Mouse (Mus musculus) ovary, adult 18-20 months (tissue): Measurements from ENCODE around the gene Ccdc15.

Experiments
- DNase-seq: peaks from one replicate; pipeline ENCODE4 v3.0.0; 2022; ENCODE audit warnings: low spot score, mixed read lengths

Ccdc15 gene

DNA sequence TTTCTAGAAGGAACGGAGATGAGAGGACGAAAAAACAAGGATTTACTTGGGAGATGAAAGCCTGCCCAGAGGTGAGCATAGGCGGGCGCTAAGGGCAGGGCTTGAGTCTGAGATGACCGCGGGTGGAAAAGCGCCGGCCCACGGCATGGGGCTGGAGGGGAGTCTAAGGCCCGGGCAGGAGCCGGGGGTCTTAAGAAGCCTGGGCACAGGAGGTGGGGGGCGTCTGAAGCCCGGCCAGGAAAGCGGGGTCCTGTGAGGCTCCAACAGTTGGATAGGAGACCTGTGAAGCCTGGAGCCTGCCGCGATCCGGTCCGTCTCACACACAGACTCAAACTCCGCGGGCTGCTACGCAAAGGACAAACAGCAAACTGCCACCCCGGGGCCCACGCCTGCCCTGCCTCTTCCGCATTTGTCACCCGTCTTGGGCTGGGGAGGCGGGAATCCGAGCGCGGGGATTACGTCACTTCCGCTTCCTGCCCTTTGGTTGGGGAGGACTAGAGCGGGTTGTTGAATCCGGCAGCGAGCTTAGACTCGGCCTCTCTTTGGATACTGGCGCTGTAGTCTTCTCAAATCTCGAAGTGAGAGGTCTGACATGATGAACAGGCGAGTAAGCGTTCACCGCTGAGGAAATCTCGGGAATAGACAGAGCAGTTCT lies at the start of gene Ccdc15:
Ccdc15 (minus strand) TSS at position 445 of the 655 bp plus-strand sequence.
- DNase-seq: peak; percentile 95

DNA sequence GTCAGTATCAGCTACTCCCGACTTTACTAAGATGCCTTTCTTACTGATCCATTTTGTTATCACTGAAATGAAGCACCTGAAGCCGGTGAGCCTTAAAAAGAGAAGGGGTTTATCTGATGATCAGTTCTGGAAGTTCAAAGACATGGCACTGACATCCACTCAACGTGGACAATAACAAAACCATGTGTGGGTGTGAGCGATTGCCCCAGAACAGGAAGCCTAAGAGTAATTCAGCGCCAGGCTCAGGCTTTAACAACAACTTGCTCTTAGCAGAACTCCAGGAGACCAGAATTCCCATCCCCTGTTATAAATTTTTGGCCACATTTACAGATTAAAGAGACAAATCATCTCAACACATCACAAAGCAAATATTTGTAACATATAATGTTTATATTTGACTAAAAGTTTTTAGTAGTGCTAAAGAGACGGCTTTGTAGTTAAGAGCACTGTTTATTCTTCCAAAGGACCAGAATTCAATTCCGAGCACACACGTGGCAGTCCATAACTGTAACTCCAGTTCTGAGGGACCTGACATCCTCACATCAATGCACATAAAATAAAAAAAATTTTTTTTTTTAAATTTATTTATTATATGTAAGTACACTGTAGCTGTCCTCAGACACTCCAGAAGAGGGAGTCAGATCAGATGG lies 45.4 kb upstream of the Ccdc15 start:
- DNase-seq: no peak

DNA sequence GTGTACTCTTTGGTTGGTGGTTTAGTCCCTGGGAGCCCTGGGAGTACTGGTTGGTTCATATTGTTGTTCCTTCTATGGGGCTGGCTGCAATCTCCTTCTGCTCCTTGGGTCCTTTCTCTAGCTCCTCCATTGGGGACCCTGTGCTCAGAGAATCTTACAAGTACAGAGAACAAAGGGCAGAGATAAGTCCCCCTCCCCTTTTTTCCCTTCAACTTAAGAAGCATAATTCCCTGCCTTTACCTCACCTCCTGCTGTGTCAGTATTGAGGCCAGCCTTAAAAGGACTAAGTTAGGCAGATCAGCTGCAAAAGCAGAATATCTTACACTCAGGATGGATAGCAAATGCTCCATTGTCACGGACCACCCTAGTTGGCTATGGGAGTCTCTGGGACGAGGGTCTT lies 43.8 kb upstream of the Ccdc15 start:
- DNase-seq: no peak

DNA sequence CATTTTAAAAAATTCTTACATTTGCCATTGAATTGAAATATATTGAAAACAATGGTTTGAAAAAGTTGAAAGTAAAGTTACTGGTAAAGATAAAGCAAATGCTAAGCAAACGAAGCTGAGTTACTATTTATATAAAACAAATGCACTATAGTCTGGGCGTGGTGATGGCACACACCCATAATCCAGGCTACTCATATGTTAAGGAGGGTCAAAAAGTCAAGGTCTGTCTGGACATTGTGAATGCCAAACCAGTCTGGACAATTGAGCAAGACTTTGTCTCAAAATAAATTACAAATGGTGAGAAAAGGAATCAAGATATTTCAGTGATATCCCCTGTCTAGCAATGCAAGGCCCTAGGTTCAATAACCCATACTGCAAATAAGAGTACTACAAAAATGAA lies 42.7 kb upstream of the Ccdc15 start:
- no peak for DNase-seq

DNA sequence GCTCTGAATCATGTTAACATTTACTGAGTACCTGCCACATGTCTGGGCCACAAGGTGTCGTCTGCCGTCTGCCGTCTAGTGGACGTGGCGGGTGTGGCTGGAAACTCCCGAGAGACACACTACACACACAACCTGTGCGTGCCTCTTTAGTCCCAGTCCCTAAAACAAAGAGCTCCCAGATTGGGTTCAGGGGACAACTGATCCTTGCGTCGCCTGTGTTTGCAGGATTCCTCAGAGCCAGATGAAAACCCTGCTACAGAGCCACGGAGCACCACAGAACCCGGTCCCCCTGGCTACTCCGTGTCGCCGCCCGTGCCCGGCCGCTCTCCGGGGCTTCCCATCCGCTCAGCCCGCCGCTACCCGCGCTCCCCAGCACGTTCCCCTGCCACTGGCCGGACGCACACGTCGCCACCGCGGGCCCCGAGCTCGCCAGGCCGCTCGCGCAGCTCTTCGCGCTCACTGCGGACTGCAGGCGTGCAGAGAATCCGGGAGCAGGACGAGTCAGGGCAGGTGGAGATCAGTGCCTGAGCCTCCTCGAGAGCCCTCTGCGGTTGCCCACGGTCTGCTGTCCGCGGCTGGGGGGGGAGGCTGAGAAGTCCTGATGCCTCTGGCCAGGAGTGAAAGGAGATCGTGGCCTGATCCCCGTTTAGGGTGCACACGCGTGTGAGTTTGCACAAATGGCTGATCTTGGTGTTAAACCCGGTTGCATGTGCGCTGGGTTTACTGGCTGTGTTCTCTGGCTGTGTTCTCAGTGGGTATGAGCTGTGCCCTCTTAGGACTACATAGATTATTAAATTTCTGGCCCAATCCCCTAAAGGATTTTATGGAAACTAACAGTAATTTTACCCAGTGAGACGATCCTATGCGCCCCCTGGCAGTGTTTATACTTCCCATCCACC lies 36.3 kb upstream of the Ccdc15 start:
- peak; percentile 31 for DNase-seq

DNA sequence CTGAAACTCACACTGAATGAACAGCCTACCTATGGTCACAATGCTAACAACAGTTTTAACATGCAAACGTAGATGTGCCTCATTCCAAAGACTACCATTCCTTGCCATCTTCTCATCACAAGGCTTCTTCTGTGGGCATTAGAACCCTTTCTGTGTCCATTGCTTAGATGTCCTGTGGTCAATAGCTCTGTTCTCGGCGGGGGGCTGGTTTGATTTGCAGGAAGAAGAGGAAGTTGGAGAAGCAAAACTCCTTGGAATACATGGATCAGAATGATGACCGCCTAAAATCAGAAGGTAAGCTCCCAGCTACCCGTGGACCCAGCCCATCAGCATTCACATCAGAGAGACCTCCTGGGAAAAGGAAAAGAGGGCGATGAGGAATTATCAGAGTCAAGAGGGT lies 34.9 kb upstream of the Ccdc15 start:
- DNase-seq: no peak

DNA sequence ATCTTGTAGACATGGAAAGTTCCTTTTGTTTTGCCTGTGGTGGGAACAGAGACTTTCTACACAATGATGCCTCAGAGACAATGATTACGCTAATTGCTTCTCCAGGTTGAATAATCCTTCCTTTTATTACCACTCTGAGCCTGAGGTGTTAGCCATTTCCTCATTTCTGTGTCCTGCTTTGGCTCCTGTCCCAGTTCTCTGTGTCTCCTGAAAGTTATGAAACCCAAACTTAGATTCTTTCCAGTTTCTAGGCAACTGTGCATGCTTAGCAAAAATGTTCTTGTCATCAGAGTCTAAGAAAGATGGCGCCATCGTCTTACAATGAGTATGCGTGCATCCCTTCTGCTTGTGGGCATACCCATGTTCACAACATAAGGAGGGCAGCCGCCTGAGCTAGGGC lies 27.5 kb upstream of the Ccdc15 start:
- no peak for DNase-seq

DNA sequence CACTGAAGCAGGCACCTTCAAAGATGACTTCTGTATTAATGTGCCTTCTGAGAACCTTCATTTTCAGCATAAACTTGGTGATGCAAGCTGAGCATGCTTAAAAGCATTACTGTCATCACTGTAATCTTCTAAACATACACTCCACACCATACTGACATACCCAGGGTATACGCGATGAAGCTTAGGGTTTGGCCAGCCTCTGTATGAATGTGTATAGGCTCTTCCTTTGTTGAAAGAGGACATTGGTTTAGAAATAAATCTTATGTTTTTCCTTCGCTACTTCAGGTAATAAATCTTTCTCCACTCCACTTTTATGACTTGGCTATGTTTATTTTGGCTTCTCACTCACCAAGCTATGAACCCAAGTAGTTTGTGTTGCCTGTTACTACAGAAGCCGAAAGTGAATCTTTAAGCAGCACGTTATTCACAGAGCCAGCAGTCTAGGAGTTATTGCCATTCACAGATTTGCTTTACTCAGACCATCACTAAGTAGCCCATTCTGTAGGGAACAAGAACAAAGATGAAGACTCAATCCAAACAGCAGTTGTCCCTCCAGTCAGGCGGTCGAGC lies 23.1 kb upstream of the Ccdc15 start:
- DNase-seq: no peak

DNA sequence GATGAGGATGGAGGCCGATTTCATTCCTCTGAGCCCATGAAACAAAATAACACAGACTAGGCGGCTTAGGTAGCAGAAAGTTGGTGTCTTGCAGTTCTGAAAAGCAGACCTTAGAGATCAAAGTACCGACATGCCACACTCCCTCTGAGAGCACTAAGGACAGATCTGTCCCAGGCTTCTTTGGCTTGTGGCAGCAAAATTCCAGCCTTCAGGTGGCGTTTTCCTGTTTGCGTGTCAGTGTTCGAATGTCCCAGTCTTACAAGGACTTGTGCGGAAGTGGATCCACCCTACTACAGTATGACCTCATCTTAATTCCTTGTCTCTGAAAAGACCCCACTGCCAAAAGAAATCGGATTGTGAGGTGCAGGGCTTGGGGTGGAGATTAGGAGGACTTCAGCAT lies 20.6 kb upstream of the Ccdc15 start:
- DNase-seq: no peak

DNA sequence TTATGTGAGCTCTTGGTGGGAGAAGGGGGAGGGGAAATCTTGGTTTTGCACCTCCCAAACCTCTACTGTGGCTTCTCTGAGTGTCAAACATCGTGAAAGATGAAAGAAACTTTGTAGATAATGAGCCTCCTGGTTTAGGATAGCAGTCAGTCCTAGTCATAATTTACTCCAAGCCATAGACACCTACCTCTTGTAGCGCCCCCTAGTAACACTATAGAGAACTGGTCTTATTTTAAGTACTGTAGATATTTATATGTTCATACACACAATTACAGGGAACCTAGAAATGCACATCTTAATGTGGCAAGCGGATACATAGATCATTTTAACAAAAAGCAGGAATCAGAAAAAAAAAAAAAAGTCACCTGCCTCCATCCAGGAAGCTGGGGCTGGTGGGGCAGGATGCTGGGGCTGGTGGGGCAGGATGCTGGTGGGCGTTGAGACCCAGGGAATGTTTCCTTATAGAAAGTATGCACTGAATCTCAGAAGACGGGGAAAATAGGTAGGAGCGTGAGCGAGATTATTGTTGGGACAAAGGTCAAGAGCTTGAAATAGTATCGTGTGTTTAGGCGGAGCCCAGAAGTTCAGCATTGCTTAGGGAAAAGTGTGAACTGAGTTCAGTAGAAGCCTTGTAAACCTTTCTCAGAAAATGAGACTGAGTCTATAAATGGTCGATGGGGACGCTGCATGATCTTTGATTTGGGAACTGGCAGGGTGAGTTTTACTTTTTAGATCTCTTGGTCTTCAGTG lies 20.0 kb upstream of the Ccdc15 start:
- no peak for DNase-seq

DNA sequence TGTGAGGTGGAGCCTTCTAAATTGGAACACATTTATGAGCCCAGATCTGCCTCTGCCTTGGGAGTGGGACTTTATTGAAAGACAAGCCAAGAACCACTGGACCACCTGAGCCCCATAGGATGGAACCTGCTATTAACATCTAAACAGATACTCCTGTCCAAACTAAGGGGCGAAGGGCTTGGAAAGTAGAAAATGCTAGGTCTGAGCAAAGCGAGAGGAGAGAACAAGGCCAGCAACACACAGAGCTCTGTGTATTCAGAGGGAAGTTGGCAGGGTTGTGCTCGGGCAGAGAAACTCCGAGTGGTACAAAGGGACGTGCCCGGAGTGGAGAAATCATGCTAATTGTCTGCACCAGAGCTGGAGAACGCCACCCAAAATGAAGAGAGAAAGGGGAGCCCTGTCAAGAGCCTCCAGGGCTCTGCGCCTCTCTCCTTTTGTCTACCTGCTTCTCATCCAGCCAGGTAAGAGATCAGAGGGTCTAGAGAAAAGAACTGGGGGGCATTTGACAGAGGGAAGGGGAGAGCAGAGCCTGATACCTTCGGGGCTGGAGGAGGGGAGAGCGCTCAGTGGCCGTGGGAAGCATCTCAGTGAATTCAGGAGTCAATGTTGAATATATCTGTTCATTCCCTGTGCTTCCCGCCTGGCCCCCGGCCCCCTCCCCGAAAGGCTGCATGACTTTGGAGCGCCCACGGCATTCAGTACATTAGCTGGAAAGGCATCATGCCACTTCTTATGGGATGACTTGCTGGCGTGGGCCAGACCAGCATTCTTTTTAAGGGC lies 19.3 kb upstream of the Ccdc15 start, which contains the start of gene Hepacam:
Hepacam (plus strand) TSS at position 51 of the 780 bp plus-strand sequence.
- DNase-seq: no peak

DNA sequence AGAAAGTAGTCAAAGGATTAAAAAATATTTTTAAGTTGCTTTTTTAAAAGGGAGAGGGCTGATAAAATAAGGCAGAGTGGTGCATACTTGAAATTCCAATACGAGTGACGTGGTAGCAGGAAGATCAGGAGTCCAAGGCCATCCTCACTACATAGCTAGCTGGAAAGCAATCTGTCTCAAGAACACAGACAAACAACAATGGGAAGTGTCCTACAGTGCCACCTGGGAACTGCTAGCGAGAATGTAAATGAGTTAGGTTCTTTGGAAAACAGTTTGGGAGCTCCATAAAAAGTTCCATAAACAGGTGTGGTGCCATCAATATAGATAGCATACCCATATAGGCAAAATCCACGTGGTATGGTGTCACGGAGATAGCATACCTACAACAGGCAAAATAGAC lies 17.5 kb upstream of the Ccdc15 start:
- peak; percentile 33 for DNase-seq

DNA sequence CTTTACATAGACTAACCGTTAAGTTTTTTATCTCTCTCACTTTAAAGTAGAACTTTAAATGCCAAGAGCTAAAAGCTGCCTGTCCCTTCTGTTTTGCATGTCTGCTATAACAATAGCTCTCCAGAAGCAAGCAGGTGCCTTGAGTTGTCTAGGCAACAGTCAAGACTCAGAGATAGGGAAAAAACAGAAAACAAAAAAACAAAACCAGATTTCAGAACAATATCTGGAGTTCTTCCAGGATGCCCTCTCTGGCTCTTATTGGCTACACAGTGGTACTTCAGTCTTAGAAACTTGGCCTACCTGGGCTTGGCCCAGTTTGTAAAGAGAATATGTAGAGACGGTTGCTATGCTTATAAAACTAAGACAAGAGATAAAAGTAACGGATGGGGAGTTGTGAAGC lies 16.2 kb upstream of the Ccdc15 start:
- DNase-seq: no peak

DNA sequence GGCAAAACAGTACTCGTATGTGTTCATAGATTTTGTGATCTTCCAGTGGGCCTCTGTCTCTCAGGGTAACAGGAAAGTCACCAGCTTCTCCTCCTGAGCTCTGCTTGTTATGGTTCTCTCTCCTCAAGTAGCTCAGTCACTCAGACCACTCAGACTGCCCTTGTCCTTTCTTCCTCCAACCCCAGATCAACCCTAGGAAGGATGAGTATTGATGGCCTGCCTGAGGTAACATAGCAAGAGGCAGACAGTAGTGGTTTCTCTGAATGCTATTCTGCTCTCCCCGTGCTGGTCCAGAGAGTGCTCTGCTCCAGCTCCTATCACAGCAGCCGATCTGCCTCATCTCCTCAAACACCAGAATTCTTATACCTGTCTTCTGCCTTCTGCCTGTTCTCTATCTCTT lies 15.3 kb upstream of the Ccdc15 start:
- no peak for DNase-seq

DNA sequence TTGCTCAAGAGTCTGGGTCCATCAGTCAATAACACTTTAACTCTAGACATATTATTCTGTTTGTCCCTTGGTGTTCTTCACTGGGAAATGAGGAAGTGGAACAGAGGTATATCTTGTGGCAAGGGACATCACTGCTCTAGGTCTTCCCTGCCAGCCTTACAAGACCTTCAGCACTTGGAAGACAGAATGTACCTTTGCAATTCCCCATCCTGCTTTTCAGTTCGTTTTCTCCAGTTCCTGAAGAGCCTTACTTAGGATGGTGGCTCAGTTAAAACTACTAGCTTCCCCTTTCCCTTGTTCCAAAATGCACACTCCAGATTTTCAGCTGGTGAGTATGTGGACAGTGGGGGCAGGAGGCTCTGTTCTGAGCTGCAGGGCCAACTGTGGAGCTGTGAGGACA lies 14.6 kb upstream of the Ccdc15 start:
- no peak for DNase-seq

DNA sequence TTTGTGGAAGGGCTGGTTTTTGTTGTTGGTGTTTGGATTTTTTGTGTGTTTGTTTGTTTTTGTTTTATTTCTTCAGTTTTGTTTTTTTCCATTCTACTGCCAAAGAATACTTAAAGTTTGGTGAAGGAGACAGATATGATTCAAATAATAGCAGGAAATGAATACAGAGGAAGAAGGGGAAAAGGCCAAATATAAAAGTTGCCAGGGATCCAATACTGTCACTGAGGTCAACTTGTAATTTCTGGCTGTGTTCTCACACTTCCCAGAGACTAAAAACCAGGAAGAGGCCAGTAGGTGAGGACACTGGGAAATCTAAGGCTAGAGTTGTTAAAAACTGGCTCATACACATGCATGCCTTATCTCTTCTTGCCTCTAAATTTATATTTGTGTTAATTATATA lies 13.9 kb upstream of the Ccdc15 start:
- DNase-seq: no peak

DNA sequence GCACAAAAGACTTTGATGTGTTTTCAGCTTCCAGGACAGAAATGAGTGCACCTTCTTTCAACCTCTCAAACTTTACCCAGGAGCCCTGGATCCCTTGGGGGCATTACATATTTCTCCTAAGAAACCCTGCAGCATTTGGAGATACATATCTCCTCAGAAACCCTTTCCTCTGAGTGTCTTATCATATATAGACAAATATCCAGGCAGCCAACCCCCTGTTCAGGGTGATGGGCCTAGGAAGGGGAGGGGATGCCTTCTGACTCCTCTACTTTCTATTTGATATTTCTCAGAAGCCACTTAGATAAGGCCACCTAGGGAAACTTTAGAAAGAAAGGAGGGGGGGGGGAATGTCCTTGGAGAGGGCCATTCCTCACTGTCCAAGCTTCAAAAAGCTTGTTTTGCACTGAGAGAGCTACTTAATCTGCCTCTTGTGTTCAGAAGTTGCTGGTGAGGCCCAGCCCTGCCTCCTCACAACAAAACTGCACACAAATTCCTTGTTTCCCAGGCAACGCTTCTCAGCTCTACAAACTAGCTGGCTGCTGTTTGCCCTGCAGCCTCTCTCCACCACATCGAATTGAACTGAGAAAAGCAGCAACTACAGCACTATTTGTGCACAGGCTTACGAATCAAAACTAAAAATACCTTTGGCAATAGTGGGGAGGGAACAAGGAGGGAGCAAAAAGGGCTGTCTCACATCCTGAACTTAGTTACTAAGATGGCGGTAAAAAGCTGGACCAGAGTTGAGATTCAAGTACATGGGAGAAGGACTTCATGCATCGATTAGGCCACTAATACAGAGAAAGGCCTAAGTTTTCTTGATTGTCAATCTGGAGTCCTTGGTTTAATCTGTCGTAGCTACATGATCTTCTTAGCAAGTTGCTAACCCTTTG lies 11.3 kb upstream of the Ccdc15 start:
- DNase-seq: peak; percentile 77

DNA sequence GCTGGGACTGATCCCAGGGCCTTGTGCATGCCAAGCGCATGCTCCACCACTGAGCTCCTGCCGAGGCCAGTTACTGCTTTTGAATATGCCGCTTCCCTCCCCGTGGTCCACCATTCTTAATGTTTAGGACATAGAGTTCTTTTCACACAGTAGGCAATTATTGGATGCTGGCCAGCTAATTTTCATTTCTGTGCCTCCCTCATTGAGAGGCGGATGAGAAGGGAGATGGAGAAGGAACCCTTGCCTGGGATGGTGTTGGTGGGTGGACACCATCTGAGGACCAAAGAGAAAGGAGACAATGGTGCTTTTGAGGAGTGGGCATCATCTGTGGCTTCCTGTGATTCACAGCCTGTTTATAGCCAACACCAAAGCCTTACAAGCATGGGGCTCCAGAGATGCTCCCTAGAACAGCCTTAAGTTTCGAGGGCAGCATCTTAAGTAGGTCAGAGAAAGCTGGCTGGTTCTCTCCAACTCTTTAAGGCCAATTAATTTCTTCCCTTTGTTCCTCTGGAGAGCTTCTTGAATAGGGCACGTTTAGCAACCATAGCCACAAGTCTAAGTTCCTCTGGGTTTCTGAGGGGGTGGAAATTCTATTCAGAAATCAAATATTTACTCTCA lies 10.6 kb upstream of the Ccdc15 start:
- DNase-seq: no peak

DNA sequence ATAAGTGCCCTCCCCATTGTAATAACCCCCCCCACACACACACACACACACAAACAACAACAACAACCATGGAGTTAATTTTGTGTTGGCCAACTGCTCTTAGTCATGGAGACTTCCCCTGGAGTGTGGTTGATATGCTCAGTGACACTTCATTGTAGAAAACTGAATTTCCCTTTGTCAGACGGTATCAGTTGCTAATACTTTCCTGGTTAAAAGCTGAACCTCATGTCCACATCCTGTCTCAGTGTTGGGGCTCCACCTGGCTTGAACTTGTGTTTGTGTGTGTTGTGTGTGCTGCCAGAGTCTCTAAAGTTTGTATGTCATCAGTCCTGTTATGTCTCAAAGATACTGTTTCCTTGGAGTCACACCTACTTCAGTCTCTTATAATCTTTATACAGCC lies 6.3 kb upstream of the Ccdc15 start:
- no peak for DNase-seq

DNA sequence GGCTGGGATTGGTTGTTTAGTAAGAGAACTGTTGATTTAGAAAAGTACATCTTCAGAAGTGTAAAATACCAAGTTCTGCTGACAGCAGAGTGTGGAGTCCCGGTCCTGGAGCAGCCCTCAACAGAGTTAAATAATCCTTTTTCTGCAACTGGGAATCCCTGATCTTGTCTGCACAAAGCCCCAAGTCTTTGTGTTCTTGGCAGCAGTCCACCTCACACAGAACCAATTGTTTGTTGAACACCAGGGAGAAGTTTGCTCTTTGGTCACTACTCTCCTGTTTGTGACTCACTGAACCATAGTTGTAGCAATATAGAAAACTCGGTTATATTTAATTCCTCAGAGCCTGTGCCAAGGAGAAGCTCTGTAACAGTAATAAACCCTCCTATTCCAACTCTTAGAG lies 3.0 kb upstream of the Ccdc15 start:
- no peak for DNase-seq
